Mouse (Mus musculus): ENCODE data around the gene Gpx6. TPM values are rescaled to one million over a fixed set of nuclear protein-coding genes. Genes with fewer than 3 reads are reported as not detected.

Gene Gpx6
- not detected for polyA plus RNA-seq (2017; shearing (Covaris generic))

GRCm38 (mm10) chr13:21311926-21312325 lies at the start of gene Gpx6:
Gpx6 (plus strand) TSS chr13:21312125.

GRCm38 (mm10) chr13:21292631-21293030 lies 19.3 kb upstream of the Gpx6 start, which contains the start of gene Gpx5:
Gpx5 (minus strand) TSS chr13:21292731.

GRCm38 (mm10) chr13:21346610-21347009 lies 34.7 kb downstream of the Gpx6 start, which contains the start of gene Olfr1367:
Olfr1367 (plus strand) TSS chr13:21346910.

GRCm38 (mm10) chr13:21362621-21363248 lies 50.8 kb downstream of the Gpx6 start, which contains the start of gene Zscan12:
Zscan12 (plus strand) TSS chr13:21362820.

Other genes starting within 250 kb of the Gpx6 start
- not detected for gene Olfr1370, start 237.2 kb upstream of the Gpx6 start, polyA plus RNA-seq (2017; shearing (Covaris generic))
- not detected for gene Olfr1369-ps1, start 200.6 kb upstream of the Gpx6 start, polyA plus RNA-seq (2017; shearing (Covaris generic))
- not detected for gene Olfr263, start 182.5 kb upstream of the Gpx6 start, polyA plus RNA-seq (2017; shearing (Covaris generic))
- gene Olfr1368, start 166.3 kb upstream of the Gpx6 start, polyA plus RNA-seq (2017; shearing (Covaris generic)), result not detected
- 143 TPM for gene Trim27, start 132.7 kb upstream of the Gpx6 start, polyA plus RNA-seq (2017; shearing (Covaris generic))
- gene Gpx5, start 19.4 kb upstream of the Gpx6 start, polyA plus RNA-seq (2017; shearing (Covaris generic)), result not detected
- gene Olfr1367, start 34.8 kb downstream of the Gpx6 start, polyA plus RNA-seq (2017; shearing (Covaris generic)), result not detected
- gene Zscan12, start 50.7 kb downstream of the Gpx6 start, polyA plus RNA-seq (2017; shearing (Covaris generic)), result 11.1 TPM
- gene Zkscan3, start 90.6 kb downstream of the Gpx6 start, polyA plus RNA-seq (2017; shearing (Covaris generic)), result 65.3 TPM
- 0.51 TPM for gene Pgbd1, start 128.9 kb downstream of the Gpx6 start, polyA plus RNA-seq (2017; shearing (Covaris generic))
- 7.3 TPM for gene Zscan26, start 141.6 kb downstream of the Gpx6 start, polyA plus RNA-seq (2017; shearing (Covaris generic))
- gene Nkapl, start 156.4 kb downstream of the Gpx6 start, polyA plus RNA-seq (2017; shearing (Covaris generic)), result not detected
- 0.13 TPM for gene Zkscan4, start 166.8 kb downstream of the Gpx6 start, polyA plus RNA-seq (2017; shearing (Covaris generic))
- not detected for gene Gm10065, start 167.3 kb downstream of the Gpx6 start, polyA plus RNA-seq (2017; shearing (Covaris generic))
- gene AK157302, start 183.1 kb downstream of the Gpx6 start, polyA plus RNA-seq (2017; shearing (Covaris generic)), result not detected
- gene Gm11273, start 189.3 kb downstream of the Gpx6 start, polyA plus RNA-seq (2017; shearing (Covaris generic)), result 8.7 TPM
- 7.3 TPM for gene Zkscan8, start 219.0 kb downstream of the Gpx6 start, polyA plus RNA-seq (2017; shearing (Covaris generic))
- gene Olfr1366, start 230.7 kb downstream of the Gpx6 start, polyA plus RNA-seq (2017; shearing (Covaris generic)), result not detected
- not detected for gene Olfr1535, start 247.8 kb downstream of the Gpx6 start, polyA plus RNA-seq (2017; shearing (Covaris generic))

Measured in CD4-positive, CD25-positive, alpha-beta regulatory T cell (primary cell).